26 mouse cellular contexts compared by ENCODE assay signal in genomic region chr2:60135796-60136195, GRCm38 (mm10).
A peak's percentile ranks its signal among the peaks of the same experiment; 100 is the strongest.
DNase-seq lines count a peak whose midpoint lies in the region; ATAC-seq and TF ChIP-seq lines count a peak whose summit lies in the region.
"Had no signal": no experiment of that assay in that cellular context is flagged by ENCODE, and none has a peak within 500 bp of the region (broad histone marks: within the 10 kb centered on the region; RNA-seq: fewer than 3 reads in every experiment).

No protein-coding gene starts in this region.

- dilution Hi-C loops in CH12.LX (cut with MboI; ENCODE audit: extremely low pct_ligation_motif_present, extremely low pct_unique_long_range_greater_than_20kb, low sequenced_read_pairs): no loop called here

- H3K79me2 ChIP-seq in CH12.LX (replicated peaks; ENCODE audit: control insufficient read depth, extremely low read depth, insufficient read depth, poor library complexity, severe bottlenecking): no peaks in the 10 kb centered on the region

- H3K9me3 ChIP-seq in liver, embryonic 12.5 days (replicated peaks): no peaks in the 10 kb centered on the region
- H3K9me3 ChIP-seq in CH12.LX (replicated peaks; ENCODE audit: low read length): no peaks in the 10 kb centered on the region
- H3K9me3 ChIP-seq: forebrain, embryonic 10.5 days; forebrain, embryonic 13.5 days; G1E; hindbrain, embryonic 10.5 days; hindbrain, embryonic 13.5 days; intestine, embryonic 15.5 days had no signal

- intact Hi-C loops in left cerebral cortex, postnatal 36 days (cut with DNase I): no loop called here

- no peak for TF ChIP-seq EP300 in CH12.LX (IDR thresholded peaks at IDR 0.05; ENCODE audit: low read length)

- WGBS in liver, embryonic 12.5 days (ENCODE audit: insufficient replicate concordance): 33% methylated on average over 2 of the region's 2 CpGs

- H3K4me2 ChIP-seq in liver, embryonic 12.5 days: no peak overlapping the region
- H3K4me2 ChIP-seq in CH12.LX (ENCODE audit: insufficient read depth, low read depth, poor library complexity, severe bottlenecking): no peak overlapping the region
- H3K4me2 ChIP-seq: forebrain, embryonic 13.5 days; heart, embryonic 11.5 days; hindbrain, embryonic 13.5 days; intestine, embryonic 15.5 days had no signal

- no peak overlapping the region for H3K4me3 ChIP-seq in liver, embryonic 12.5 days
- H3K4me3 ChIP-seq in CH12.LX (replicated peaks in 1 of 3; ENCODE audit: low read depth in 2 of 3, low read length in 2 of 3, poor library complexity in 1 of 3): no peak overlapping the region
- H3K4me3 ChIP-seq: forebrain, embryonic 10.5 days; forebrain, embryonic 13.5 days; hindbrain, embryonic 10.5 days; hindbrain, embryonic 13.5 days; intestine, embryonic 15.5 days had no signal

- no peaks in the 10 kb centered on the region for H3K27me3 ChIP-seq in liver, embryonic 12.5 days (replicated peaks)
- H3K27me3 ChIP-seq in CH12.LX (replicated peaks): no peaks in the 10 kb centered on the region
- H3K27me3 ChIP-seq: forebrain, embryonic 13.5 days; hindbrain, embryonic 13.5 days; intestine, embryonic 15.5 days had no signal

- no peak for ATAC-seq in liver, embryonic 12.5 days
- peak; percentile 61 for ATAC-seq in megakaryocyte, adult 5-6 weeks (ENCODE audit: poor library complexity, severe bottlenecking)
- ATAC-seq: forebrain, embryonic 13.5 days; forebrain, embryonic 16.5 days; hindbrain, embryonic 16.5 days; intestine, embryonic 15.5 days had no signal

- TF ChIP-seq POLR2A in CH12.LX (IDR thresholded peaks at IDR 0.05; ENCODE audit: low read depth, low read length): no peak

- H3K27ac ChIP-seq in liver, embryonic 12.5 days: peak overlapping the region; percentile 11; the same call in 1 of the 2 replicates
- no peak overlapping the region for H3K27ac ChIP-seq in CH12.LX (ENCODE audit: insufficient read depth, low read depth)
- H3K27ac ChIP-seq: forebrain, embryonic 10.5 days; forebrain, embryonic 13.5 days; hindbrain, embryonic 10.5 days; hindbrain, embryonic 13.5 days; intestine, embryonic 15.5 days had no signal

- no peak for TF ChIP-seq RAD21 in CH12.LX (IDR thresholded peaks at IDR 0.05; ENCODE audit: low read depth, low read length)

- H3K36me3 ChIP-seq in liver, embryonic 12.5 days: no peaks in the 10 kb centered on the region
- H3K36me3 ChIP-seq in CH12.LX (replicated peaks in 1 of 2; ENCODE audit: control insufficient read depth in 1 of 2, insufficient read depth in 1 of 2, low read length in 1 of 2): no peaks in the 10 kb centered on the region
- H3K36me3 ChIP-seq: forebrain, embryonic 10.5 days; G1E; hindbrain, embryonic 10.5 days; hindbrain, embryonic 13.5 days; intestine, embryonic 15.5 days had no signal

- in situ Hi-C loops in CH12.LX (cut with MboI; ENCODE audit: low pct_ligation_motif_present, low pct_unique_long_range_greater_than_20kb, low sequenced_read_pairs): no loop called here

- no peak for TF ChIP-seq CTCF in CH12.LX (conservative IDR thresholded peaks at IDR 0.05 in 1 of 2, IDR thresholded peaks at IDR 0.05 in 1 of 2; ENCODE audit: low read depth in 2 of 2, low read length in 2 of 2)

- no peak for DNase-seq in liver
- no peak for DNase-seq in CH12.LX (ENCODE audit: extremely low read depth)
- DNase-seq in ZHBTc4 (ENCODE audit: low read depth, low spot score): peak; percentile 46
- DNase-seq in left cerebral cortex, postnatal 36 days (ENCODE audit: low spot score in 2 of 2): no peak
- DNase-seq in right cerebral cortex, postnatal 14 days: no peak
- no peak for DNase-seq in thymus, postnatal 14 days
- DNase-seq: adrenal gland, adult 2 months; adrenal gland, postnatal 25 days; cerebellum, adult 11-12 months; cerebellum, adult 8-10 months; cerebellum, postnatal 10 days; cerebellum, postnatal 36 days; gastrocnemius, postnatal 25 days; heart, postnatal 36 days; kidney, adult 11 months had no signal

- H3K4me1 ChIP-seq in liver, embryonic 12.5 days: peaks cover 42% of the 10 kb centered on the region
- H3K4me1 ChIP-seq in CH12.LX (ENCODE audit: control insufficient read depth in 1 of 2, insufficient read depth in 2 of 2): peaks cover 5 to 10% of the 10 kb centered on the region in 2 experiments; a peak in 2 of 4 replicates
- H3K4me1 ChIP-seq: forebrain, embryonic 10.5 days; forebrain, embryonic 13.5 days; hindbrain, embryonic 13.5 days had no signal

- H3K9ac ChIP-seq in liver, embryonic 12.5 days: no peak overlapping the region
- no peak overlapping the region for H3K9ac ChIP-seq in CH12.LX (ENCODE audit: insufficient read depth, low read depth)
- H3K9ac ChIP-seq: forebrain, embryonic 13.5 days; hindbrain, embryonic 13.5 days; intestine, embryonic 15.5 days had no signal

TF ChIP-seq in CH12.LX, 34 proteins besides CTCF, POLR2A, EP300 and RAD21:
- TF ChIP-seq ETS1 (conservative IDR thresholded peaks at IDR 0.05; ENCODE audit: low read depth, low read length): 0 out of 2 replicates have a peak, but pooled peaks have one; percentile 8
- TF ChIP-seq MYC (IDR thresholded peaks at IDR 0.05; ENCODE audit: low read depth, low read length): 0 out of 2 replicates have a peak, but pooled peaks have one; percentile 16
- TF ChIP-seq UBTF (IDR thresholded peaks at IDR 0.05; ENCODE audit: low read depth, low read length): no peak
- TF ChIP-seq RCOR1 (conservative IDR thresholded peaks at IDR 0.05; ENCODE audit: low read depth, low read length): no peak
- no peak for TF ChIP-seq ZMIZ1 (IDR thresholded peaks at IDR 0.05; ENCODE audit: low read depth, low read length)
- no peak for TF ChIP-seq PAX5 (IDR thresholded peaks at IDR 0.05; ENCODE audit: low read length)
- TF ChIP-seq JUND (conservative IDR thresholded peaks at IDR 0.05; ENCODE audit: low read depth, low read length): no peak
- 0 out of 2 replicates have a peak, but pooled peaks have one; percentile 25 for TF ChIP-seq CHD2 (IDR thresholded peaks at IDR 0.05; ENCODE audit: low read length)
- no peak for TF ChIP-seq MAZ (IDR thresholded peaks at IDR 0.05; ENCODE audit: low read depth, low read length)
- no peak for TF ChIP-seq MAX (IDR thresholded peaks at IDR 0.05; ENCODE audit: low read length)
